Mouse (Mus musculus) MEL (cell line): ENCODE data around the gene Crlf3. TPM values are rescaled to one million over a fixed set of nuclear protein-coding genes. Genes with fewer than 3 reads are reported as not detected.

Experiments used
- DNase-seq: peaks from one replicate; pipeline ENCODE4 v3.0.0; 2011; ENCODE audit warnings: low read depth, low spot score
- H3K27ac ChIP-seq: 2 replicates; pipeline ENCODE4 v1.5.1; 2012; ENCODE audit warnings: low read depth, mild to moderate bottlenecking, control low read depth, low read length, moderate library complexity; ENCODE audit not compliant: control insufficient read depth
- H3K27me3 ChIP-seq, 2 experiments: fragments of 150-350 bp in 1 of 2; sonication (generic) in 1 of 2; 2 replicates each; pipeline ENCODE4 v1.6.1; 2012; ENCODE audit warnings: low read length in 2 of 2, mild to moderate bottlenecking in 2 of 2, improper control_type of control experiment in 1 of 2, moderate library complexity in 1 of 2; ENCODE audit not compliant: insufficient read depth in 2 of 2, control insufficient read depth in 1 of 2
- H3K36me3 ChIP-seq, 2 experiments: 2 replicates each; pipeline ENCODE4 v1.6.1; 2012 to 2014; ENCODE audit warnings: low read length in 2 of 2, improper control_type of control experiment in 1 of 2, inconsistent platforms in 1 of 2, mild to moderate bottlenecking in 1 of 2; ENCODE audit not compliant: insufficient read depth in 2 of 2, control insufficient read depth in 1 of 2
- H3K4me1 ChIP-seq, 2 experiments: fragments of 150-350 bp in 1 of 2; sonication (generic) in 1 of 2; 2 replicates each; pipeline ENCODE4 v1.6.1; 2012; ENCODE audit warnings: low read length in 2 of 2, improper control_type of control experiment in 1 of 2, mild to moderate bottlenecking in 1 of 2; ENCODE audit not compliant: insufficient read depth in 2 of 2, control insufficient read depth in 1 of 2
- H3K4me3 ChIP-seq, 2 experiments: fragments of 150-350 bp in 1 of 2; sonication (generic) in 1 of 2; 2 replicates each; pipeline ENCODE4 v1.5.1; 2012; ENCODE audit warnings: low read depth in 2 of 2, low read length in 2 of 2, mild to moderate bottlenecking in 2 of 2, moderate library complexity in 2 of 2, control low read depth in 1 of 2, improper control_type of control experiment in 1 of 2; ENCODE audit not compliant: control insufficient read depth in 1 of 2, insufficient read depth in 1 of 2
- H3K79me2 ChIP-seq: 2 replicates; pipeline ENCODE4 v1.6.1; 2012; ENCODE audit warnings: mild to moderate bottlenecking, low read length, moderate library complexity; ENCODE audit not compliant: control insufficient read depth, poor library complexity, insufficient read depth
- H3K9ac ChIP-seq: 2 replicates; pipeline ENCODE4 v1.6.1; 2012; ENCODE audit warnings: low read depth, mild to moderate bottlenecking, control low read depth, low read length, moderate library complexity; ENCODE audit not compliant: control insufficient read depth, poor library complexity, severe bottlenecking
- H3K9me3 ChIP-seq: fragments of 150-350 bp; sonication (generic); replicated peaks from 2 replicates; pipeline ENCODE4 v1.6.1; 2012; ENCODE audit warnings: mild to moderate bottlenecking, low read length, improper control_type of control experiment, moderate library complexity; ENCODE audit not compliant: insufficient read depth
- BHLHE40 ChIP-seq: IDR thresholded peaks from 2 replicates; pipeline ENCODE4 v1.6.1; 2012; ENCODE audit warnings: low read depth, mild to moderate bottlenecking, inconsistent platforms, low read length, improper control_type of control experiment, borderline replicate concordance
- CHD1 ChIP-seq: IDR thresholded peaks from 2 replicates; pipeline ENCODE4 v1.6.1; 2012; ENCODE audit warnings: low read depth, mild to moderate bottlenecking, inconsistent platforms, low read length, improper control_type of control experiment
- ELF1 ChIP-seq: IDR thresholded peaks from 2 replicates; pipeline ENCODE4 v1.6.1; 2014; ENCODE audit warnings: low read depth, mild to moderate bottlenecking, inconsistent platforms, low read length, improper control_type of control experiment, moderate library complexity
- EP300 ChIP-seq, 2 experiments: IDR thresholded peaks; 2 replicates each; pipeline ENCODE4 v1.6.1; 2011; ENCODE audit warnings: improper control_type of control experiment in 2 of 2, low read length in 2 of 2, low read depth in 1 of 2, mild to moderate bottlenecking in 1 of 2
- ETS1 ChIP-seq: IDR thresholded peaks from 2 replicates; pipeline ENCODE4 v1.6.1; 2012; ENCODE audit warnings: low read depth, mild to moderate bottlenecking, inconsistent platforms, low read length, improper control_type of control experiment, moderate library complexity
- GABPA ChIP-seq: IDR thresholded peaks from 2 replicates; pipeline ENCODE4 v1.6.1; 2012; ENCODE audit warnings: low read depth, mild to moderate bottlenecking, inconsistent platforms, low read length, improper control_type of control experiment, moderate library complexity
- GATA1 ChIP-seq: IDR thresholded peaks from 2 replicates; pipeline ENCODE4 v1.6.1; 2011; ENCODE audit warnings: low read depth, low read length, improper control_type of control experiment
- HCFC1 ChIP-seq: IDR thresholded peaks from 2 replicates; pipeline ENCODE4 v1.6.1; 2012; ENCODE audit warnings: low read depth, mild to moderate bottlenecking, inconsistent platforms, low read length, improper control_type of control experiment, moderate library complexity
- JUND ChIP-seq: IDR thresholded peaks from 2 replicates; pipeline ENCODE4 v1.6.1; 2011; ENCODE audit warnings: low read depth, mild to moderate bottlenecking, improper control_type of control experiment, low read length
- KAT2A ChIP-seq: conservative IDR thresholded peaks from 2 replicates; pipeline ENCODE4 v1.6.1; 2012; ENCODE audit warnings: low read depth, low read length, improper control_type of control experiment, inconsistent platforms
- MAFK ChIP-seq: IDR thresholded peaks from 2 replicates; pipeline ENCODE4 v1.6.1; 2011; ENCODE audit warnings: low read depth, mild to moderate bottlenecking, low read length, improper control_type of control experiment, borderline replicate concordance
- MAX ChIP-seq: IDR thresholded peaks from 2 replicates; pipeline ENCODE4 v1.6.1; 2011; ENCODE audit warnings: low read length, improper control_type of control experiment
- MAZ ChIP-seq: IDR thresholded peaks from 2 replicates; pipeline ENCODE4 v1.6.1; 2012; ENCODE audit warnings: low read depth, mild to moderate bottlenecking, inconsistent platforms, low read length, improper control_type of control experiment
- MEF2A ChIP-seq: IDR thresholded peaks from 2 replicates; pipeline ENCODE4 v1.6.1; 2014; ENCODE audit warnings: low read depth, mild to moderate bottlenecking, inconsistent platforms, low read length, improper control_type of control experiment; ENCODE audit not compliant: poor library complexity, insufficient replicate concordance, severe bottlenecking; ENCODE audit errors: extremely low read depth
- MYB ChIP-seq: IDR thresholded peaks from 2 replicates; pipeline ENCODE4 v1.6.1; 2011; ENCODE audit warnings: mild to moderate bottlenecking, low read depth, low read length, improper control_type of control experiment
- MYC ChIP-seq: IDR thresholded peaks from 2 replicates; pipeline ENCODE4 v1.6.1; 2011; ENCODE audit warnings: low read depth, mild to moderate bottlenecking, low read length, improper control_type of control experiment, moderate library complexity
- NRF1 ChIP-seq: IDR thresholded peaks from 2 replicates; pipeline ENCODE4 v1.6.1; 2014; ENCODE audit warnings: low read depth, mild to moderate bottlenecking, inconsistent platforms, low read length, improper control_type of control experiment, moderate library complexity; ENCODE audit not compliant: poor library complexity, insufficient read depth, severe bottlenecking
- POLR2AphosphoS2 ChIP-seq: IDR thresholded peaks from 2 replicates; pipeline ENCODE4 v1.6.1; 2011; ENCODE audit warnings: low read length, improper control_type of control experiment
- RAD21 ChIP-seq: IDR thresholded peaks from 2 replicates; pipeline ENCODE4 v1.6.1; 2011; ENCODE audit warnings: mild to moderate bottlenecking, low read depth, low read length, improper control_type of control experiment
- RCOR1 ChIP-seq: IDR thresholded peaks from 2 replicates; pipeline ENCODE4 v1.6.1; 2012; ENCODE audit warnings: low read depth, mild to moderate bottlenecking, inconsistent platforms, low read length, improper control_type of control experiment
- SIN3A ChIP-seq: IDR thresholded peaks from 2 replicates; pipeline ENCODE4 v1.6.1; 2012; ENCODE audit warnings: low read length, improper control_type of control experiment, inconsistent platforms
- SMC3 ChIP-seq: IDR thresholded peaks from 2 replicates; pipeline ENCODE4 v1.6.1; 2011; ENCODE audit warnings: low read depth, low read length, improper control_type of control experiment
- TAL1 ChIP-seq: IDR thresholded peaks from 2 replicates; pipeline ENCODE4 v1.6.1; 2012; ENCODE audit warnings: mild to moderate bottlenecking, inconsistent platforms, low read length, moderate library complexity, mixed read lengths
- TCF12 ChIP-seq: IDR thresholded peaks from 2 replicates; pipeline ENCODE4 v1.6.1; 2014; ENCODE audit warnings: low read depth, mild to moderate bottlenecking, inconsistent platforms, low read length, improper control_type of control experiment, moderate library complexity
- UBTF ChIP-seq: IDR thresholded peaks from 2 replicates; pipeline ENCODE4 v1.6.1; 2012; ENCODE audit warnings: low read depth, mild to moderate bottlenecking, inconsistent platforms, low read length, improper control_type of control experiment, moderate library complexity, borderline replicate concordance; ENCODE audit not compliant: insufficient read depth
- USF2 ChIP-seq, 2 experiments: IDR thresholded peaks; 2 replicates each; pipeline ENCODE4 v1.6.1; 2011 to 2012; ENCODE audit warnings: improper control_type of control experiment in 2 of 2, low read length in 2 of 2, borderline replicate concordance in 1 of 2, inconsistent platforms in 1 of 2, low read depth in 1 of 2, mild to moderate bottlenecking in 1 of 2; ENCODE audit not compliant: insufficient read depth in 1 of 2
- ZC3H11A ChIP-seq: IDR thresholded peaks from 2 replicates; pipeline ENCODE4 v1.6.1; 2012; ENCODE audit warnings: low read depth, mild to moderate bottlenecking, inconsistent platforms, low read length, improper control_type of control experiment
- ZKSCAN1 ChIP-seq: IDR thresholded peaks from 2 replicates; pipeline ENCODE4 v1.6.1; 2012; ENCODE audit warnings: low read depth, mild to moderate bottlenecking, inconsistent platforms, low read length, improper control_type of control experiment, moderate library complexity
- ZMIZ1 ChIP-seq: IDR thresholded peaks from 2 replicates; pipeline ENCODE4 v1.6.1; 2012; ENCODE audit warnings: low read depth, mild to moderate bottlenecking, inconsistent platforms, low read length, improper control_type of control experiment, moderate library complexity
- polyA plus RNA-seq, 2 experiments: library from polyadenylated mRNA; stranded (reverse) in 1 of 2; unstranded in 1 of 2; fragments of >175 nt in 1 of 2; fragments of >200 nt in 1 of 2; gene quantifications; 2 replicates each; pipeline versions ENCODE4 v1.2.1 to v1.2.4; 2012; ENCODE audit warnings: low replicate concordance in 2 of 2, low read depth in 1 of 2; ENCODE audit not compliant: insufficient read length in 2 of 2, insufficient read depth in 1 of 2, missing spikeins in 1 of 2
- total RNA-seq: library from RNA; depleted of rRNA; stranded (reverse); fragments of 300-350 nt; gene quantifications from 2 replicates; pipeline ENCODE4 v1.2.3, GENCODE M21; 2012

The Crlf3 gene
- total and polyA plus RNA-seq, 3 experiments: 71.7 to 107 TPM; not detected in 1

- Histone ChIP-seq H3K4me3 (no peak overlapping the region), H3K79me2 (no peaks in the 10 kb centered on the region)
- no peak for DNase-seq
- TF ChIP-seq MAFK (no peak), EP300 (IDR thresholded peaks at IDR 0.05; ENCODE audit: low read depth in 1 of 2, low read length in 2 of 2) (no peak), KAT2A (no peak), SIN3A (no peak), MYC (no peak), ELF1 (no peak), JUND (no peak)
- TF ChIP-seq, all 39 proteins: peak for 0
- Histone ChIP-seq H3K27me3 (no peaks in the 10 kb centered on the region), H3K36me3 (peaks cover 0 to 12% of the 10 kb centered on the region in 2 experiments; a peak in 2 of 4 replicates), H3K4me1 (no peaks in the 10 kb centered on the region), H3K9me3 (no peaks in the 10 kb centered on the region), H3K9ac (no peak overlapping the region), H3K27ac (no peak overlapping the region)
Observed at GRCm38 (mm10) chr11:80043419-80043817, 37.4 kb downstream of the Crlf3 start.

GRCm38 (mm10) chr11:80042615-80043418, 38.0 kb downstream of the Crlf3 start:
- H3K9me3 ChIP-seq: no peaks in the 10 kb centered on the region
- no peaks in the 10 kb centered on the region for H3K4me1 ChIP-seq
- no peaks in the 10 kb centered on the region for H3K79me2 ChIP-seq
- H3K36me3 ChIP-seq: peaks cover 0 to 7% of the 10 kb centered on the region in 2 experiments; a peak in 2 of 4 replicates
- H3K9ac ChIP-seq: no peak overlapping the region
- no peak overlapping the region for H3K4me3 ChIP-seq
- H3K27ac ChIP-seq: no peak overlapping the region
- no peaks in the 10 kb centered on the region for H3K27me3 ChIP-seq
- DNase-seq: peak; percentile 87
- TF ChIP-seq NRF1: no peak
- TF ChIP-seq SMC3: peak; percentile 84
- no peak for TF ChIP-seq TCF12
- peak; percentile 68 for TF ChIP-seq SIN3A
- peak; percentile 86 for TF ChIP-seq ZC3H11A
- no peak for TF ChIP-seq CHD1
- TF ChIP-seq ETS1: no peak
- 0 out of 2 replicates have a peak, but pooled peaks have one; percentile 21 for TF ChIP-seq MAX
- TF ChIP-seq HCFC1: 0 out of 2 replicates have a peak, but pooled peaks have one; percentile 39
- no peak for TF ChIP-seq MEF2A
- peak; percentile 63 for TF ChIP-seq POLR2AphosphoS2
- TF ChIP-seq USF2 (IDR thresholded peaks at IDR 0.05; ENCODE audit: borderline replicate concordance in 1 of 2, insufficient read depth in 1 of 2, low read depth in 1 of 2, low read length in 2 of 2): no peak
- no peak for TF ChIP-seq GATA1
- peak; percentile 90 for TF ChIP-seq RAD21
- 0 out of 2 replicates have a peak, but pooled peaks have one; percentile 41 for TF ChIP-seq MYC
- TF ChIP-seq UBTF: no peak
- TF ChIP-seq ZKSCAN1: no peak
- TF ChIP-seq GABPA: no peak
- no peak for TF ChIP-seq MYB
- no peak for TF ChIP-seq MAZ
- no peak for TF ChIP-seq TAL1
- TF ChIP-seq BHLHE40: peak; percentile 35; the same call in 1 of the 2 replicates
- TF ChIP-seq RCOR1: no peak
- no peak for TF ChIP-seq ZMIZ1
- no peak for TF ChIP-seq EP300 (IDR thresholded peaks at IDR 0.05; ENCODE audit: low read depth in 1 of 2, low read length in 2 of 2)
